Mouse (Mus musculus): ENCODE measurements at regions not wholly inside any gene's neighbourhood (a gene's known extent, or its start where the extent isn't known, plus 50 kb on each side); places are given as distances from the start of the nearest gene placed in this dataset.

- TF ChIP-seq CTCF (IDR thresholded peaks at IDR 0.05; ENCODE audit: borderline replicate concordance, insufficient read depth, low read length) (no peak), POLR2A (IDR thresholded peaks at IDR 0.05; ENCODE audit: low read depth, low read length) (no peak)
Observed at GRCm38 (mm10) chr3:58049618-58050017, 201.7 kb upstream of the Pfn2 start.
